Mouse (Mus musculus): Measurements from ENCODE around the gene Fkbp11. TPM values are rescaled to one million over a fixed set of nuclear protein-coding genes. Genes with fewer than 3 reads are reported as not detected.

Fkbp11 gene
- total RNA-seq, 2 experiments from 2014 or later = 0.66 to 1.3 TPM

DNA sequence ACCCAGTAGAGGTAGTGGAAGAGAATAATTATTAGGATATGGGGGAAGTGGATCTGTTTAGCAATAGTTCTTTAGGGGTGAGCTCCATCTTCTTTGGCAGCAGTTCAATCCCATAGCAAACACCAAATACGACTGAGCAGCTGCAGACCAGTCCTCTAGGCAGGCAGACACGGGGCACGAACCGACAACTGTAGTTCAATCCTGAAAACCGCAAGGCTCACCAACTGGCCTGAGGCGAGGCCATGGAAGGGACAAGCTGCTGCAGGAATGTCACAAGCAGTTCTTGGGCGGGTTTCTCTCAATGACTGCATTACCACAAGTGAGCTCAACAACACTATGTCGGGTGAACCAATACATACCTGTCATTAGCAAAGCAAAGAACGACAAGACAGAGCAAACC is 23.7 kb downstream of the Fkbp11 start:
- no peak for DNase-seq (ENCODE audit: low spot score in 2 of 2)
- H3K4me3 ChIP-seq = no peak overlapping the region
- TF ChIP-seq CTCF (conservative IDR thresholded peaks at IDR 0.05) = no peak
- H3K27ac ChIP-seq = no peak overlapping the region

DNA sequence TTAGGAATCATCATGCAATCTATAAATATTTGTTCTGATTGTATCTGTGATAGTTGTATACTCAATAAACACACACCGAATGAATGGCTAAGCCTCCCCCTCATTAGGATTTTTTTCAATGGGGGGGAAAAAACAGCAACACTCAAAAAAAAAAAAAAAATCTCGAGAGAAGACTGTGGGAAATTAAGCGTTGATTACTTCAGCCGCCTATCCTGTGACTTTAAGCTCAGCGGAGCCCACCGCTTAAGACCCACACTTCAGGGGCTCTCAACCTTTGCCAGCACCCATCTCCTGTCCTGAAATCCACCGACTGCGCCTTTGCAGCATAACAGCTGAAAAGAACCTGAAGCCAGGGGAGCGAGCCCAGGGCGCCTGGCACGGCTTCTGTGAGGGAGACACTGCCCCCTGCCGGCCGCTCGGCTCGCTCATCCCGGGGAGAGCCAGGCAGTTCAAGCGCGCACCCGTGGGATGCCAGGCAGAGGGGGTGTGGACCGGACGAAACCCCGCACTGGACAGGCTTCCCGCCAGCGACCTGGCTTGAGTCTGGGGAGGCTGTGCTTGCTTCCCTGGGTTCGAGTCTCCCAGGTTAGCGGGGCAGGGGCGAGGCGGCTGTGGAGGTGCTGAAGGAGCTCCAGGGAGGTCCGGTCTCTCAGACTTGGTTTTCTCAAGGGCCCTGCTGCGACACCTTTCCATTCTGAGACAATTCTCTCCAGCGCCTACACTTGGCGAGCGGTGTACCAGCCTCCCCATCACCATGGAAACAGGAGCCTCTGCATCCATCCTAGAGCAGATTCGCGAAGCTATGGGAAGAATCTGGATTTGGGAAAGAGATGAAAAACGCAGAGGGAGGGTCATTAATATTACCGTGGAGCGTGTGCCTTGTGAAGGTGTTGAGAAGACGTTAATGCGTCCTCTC is 28.6 kb downstream of the Fkbp11 start:
- peak; percentile 87 to 94 for DNase-seq (ENCODE audit: low spot score in 2 of 2)
- H3K27ac ChIP-seq = peak overlapping the region; percentile 81
- peak overlapping the region; percentile 55 for H3K4me3 ChIP-seq
- TF ChIP-seq CTCF (conservative IDR thresholded peaks at IDR 0.05) = peak; percentile 89

DNA sequence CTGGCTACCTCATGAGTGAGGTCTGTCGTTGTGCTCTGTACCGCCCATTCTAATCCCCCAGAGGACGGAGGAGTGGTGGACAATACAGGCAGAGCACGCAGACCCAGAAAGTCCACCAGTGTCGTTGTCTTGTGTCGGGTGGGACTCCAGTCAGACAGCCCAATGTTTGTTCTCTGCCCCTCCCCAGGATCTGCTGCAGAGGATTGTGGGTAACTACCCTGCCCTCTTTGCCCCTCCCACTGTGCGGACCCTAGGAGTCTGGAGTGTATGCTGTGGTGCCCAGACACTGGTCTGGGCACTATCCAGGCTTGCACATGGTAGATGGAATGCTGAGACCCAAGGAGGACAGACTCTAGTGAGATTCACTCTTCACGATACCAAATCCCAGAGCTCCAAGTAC is 31.8 kb downstream of the Fkbp11 start:
- Histone ChIP-seq H3K27ac (no peak overlapping the region), H3K4me3 (no peak overlapping the region)
- TF ChIP-seq CTCF (conservative IDR thresholded peaks at IDR 0.05) = no peak
- no peak for DNase-seq (ENCODE audit: low spot score in 2 of 2)

DNA sequence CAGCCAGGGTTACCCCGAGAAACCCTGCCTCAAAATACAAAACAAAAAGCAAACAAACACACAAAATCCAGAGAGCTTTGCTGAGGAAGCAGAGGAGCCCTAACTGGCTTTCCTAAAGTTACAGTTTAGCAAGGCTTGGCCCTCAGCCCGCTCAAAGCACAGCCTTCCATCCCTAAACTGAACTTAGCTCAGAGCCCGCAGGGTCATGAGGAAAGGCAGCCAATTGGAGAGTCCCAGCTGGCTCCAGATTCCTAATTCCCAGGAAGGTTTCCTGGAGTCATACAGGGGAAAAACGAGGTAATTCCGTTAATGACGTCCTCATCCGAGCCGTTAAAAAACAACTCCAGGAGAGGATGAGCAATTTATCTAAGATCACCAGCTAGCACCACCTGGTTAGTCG is 32.3 kb downstream of the Fkbp11 start:
- TF ChIP-seq CTCF (conservative IDR thresholded peaks at IDR 0.05) = no peak
- no peak overlapping the region for H3K27ac ChIP-seq
- H3K4me3 ChIP-seq = no peak overlapping the region
- no peak for DNase-seq (ENCODE audit: low spot score in 2 of 2)

DNA sequence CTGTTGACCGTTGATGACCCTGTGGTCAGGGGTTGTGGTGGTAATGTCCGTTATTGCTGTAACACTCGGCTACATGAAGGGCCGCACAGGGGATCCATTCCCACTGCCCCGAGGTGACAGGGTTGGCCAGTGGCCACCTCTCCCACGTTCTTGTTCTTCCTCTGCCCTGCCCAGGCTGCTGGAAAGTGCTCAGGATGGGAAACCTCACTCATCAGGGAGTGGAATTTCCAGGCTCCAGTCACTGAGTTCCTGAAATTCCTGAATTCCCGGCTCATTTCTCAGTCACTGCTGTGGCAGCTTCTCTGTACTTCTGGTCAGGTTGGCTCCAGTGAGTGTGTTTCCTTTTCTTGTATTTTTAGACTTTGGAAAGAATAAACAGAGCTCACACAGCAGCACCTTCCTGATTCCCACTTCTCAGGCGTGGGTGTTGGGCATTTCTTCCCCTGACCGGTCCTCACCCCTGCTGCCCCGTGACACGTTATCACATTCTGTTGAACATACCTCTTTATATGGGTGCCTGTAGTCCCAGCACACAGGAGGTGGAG is 35.8 kb downstream of the Fkbp11 start:
- TF ChIP-seq CTCF (conservative IDR thresholded peaks at IDR 0.05) = no peak
- DNase-seq (ENCODE audit: low spot score in 2 of 2) = no peak
- H3K4me3 ChIP-seq = no peak overlapping the region
- H3K27ac ChIP-seq = no peak overlapping the region

DNA sequence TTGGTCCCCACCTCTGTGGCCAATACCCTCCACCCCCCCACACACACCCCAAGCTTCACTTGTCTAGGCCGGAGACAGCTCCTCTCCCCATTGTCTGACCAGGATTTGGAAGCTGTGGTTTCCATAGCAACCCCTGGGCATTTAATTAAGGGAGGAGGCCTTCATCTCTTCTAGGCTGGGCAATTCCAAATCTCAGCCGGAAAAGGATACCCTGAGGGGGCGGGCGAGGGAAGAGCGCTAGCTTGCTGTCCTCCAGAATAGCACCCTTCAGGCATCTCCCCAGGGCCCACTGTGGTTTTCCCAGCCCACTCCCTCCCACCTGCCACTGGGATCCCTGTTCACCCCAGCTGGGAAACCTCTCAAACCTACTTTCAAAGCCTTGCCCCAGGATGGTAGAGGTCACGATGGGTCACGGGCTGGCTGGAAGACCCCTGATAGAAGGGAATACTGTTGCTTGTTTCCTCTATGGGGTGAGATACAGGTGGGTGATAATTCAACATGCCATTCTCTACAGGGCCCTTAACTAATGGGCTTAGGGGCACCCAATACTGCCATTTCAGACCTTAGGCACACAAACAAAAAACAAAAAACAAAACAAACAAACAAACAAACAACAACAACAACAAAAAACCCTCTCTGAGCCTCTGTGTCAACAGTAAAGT is 36.4 kb downstream of the Fkbp11 start:
- DNase-seq (ENCODE audit: low spot score in 2 of 2) = no peak
- H3K27ac ChIP-seq = no peak overlapping the region
- no peak for TF ChIP-seq CTCF (conservative IDR thresholded peaks at IDR 0.05)
- no peak overlapping the region for H3K4me3 ChIP-seq

DNA sequence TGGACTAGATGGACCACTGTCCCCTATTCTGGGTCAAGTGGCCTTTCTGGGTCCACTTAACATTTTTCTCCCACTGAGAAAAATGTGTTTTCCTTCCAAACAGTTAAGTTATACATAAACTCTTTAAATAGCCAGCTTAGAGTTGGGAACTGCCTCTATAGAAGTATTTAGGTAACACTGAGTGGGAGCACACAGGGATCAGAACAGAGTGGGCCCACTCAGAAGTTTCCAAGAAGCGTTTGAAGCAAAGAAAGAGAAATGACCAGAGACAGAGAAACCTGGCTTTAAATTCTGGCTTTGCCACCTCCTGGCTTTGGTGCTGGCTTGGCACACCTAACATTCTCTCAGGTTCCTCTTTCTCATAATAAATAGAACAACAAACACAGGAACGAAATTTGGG is 38.3 kb downstream of the Fkbp11 start:
- Histone ChIP-seq H3K27ac (no peak overlapping the region), H3K4me3 (no peak overlapping the region)
- no peak for DNase-seq (ENCODE audit: low spot score in 2 of 2)
- no peak for TF ChIP-seq CTCF (conservative IDR thresholded peaks at IDR 0.05)

DNA sequence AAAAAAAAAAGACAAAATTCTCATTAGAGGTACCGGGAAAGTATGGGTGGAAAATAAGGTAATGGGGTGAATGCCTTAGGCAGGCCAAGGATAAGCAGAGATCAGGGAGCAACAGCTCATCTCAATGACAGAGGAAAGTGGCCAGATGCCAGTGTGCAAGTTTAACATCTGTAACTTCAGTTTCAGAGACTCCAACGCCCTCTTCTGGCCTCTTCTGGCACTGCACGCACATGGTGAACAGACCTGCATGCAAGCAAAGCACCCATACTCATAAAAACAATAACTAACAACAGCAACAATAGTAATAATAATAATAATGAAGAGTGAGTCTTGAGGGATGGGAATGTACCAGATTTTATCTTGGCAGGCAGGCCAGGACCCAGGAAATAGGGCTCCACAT is 42.1 kb downstream of the Fkbp11 start:
- no peak for DNase-seq (ENCODE audit: low spot score in 2 of 2)
- no peak overlapping the region for H3K27ac ChIP-seq
- no peak overlapping the region for H3K4me3 ChIP-seq
- peak; percentile 42 for TF ChIP-seq CTCF (conservative IDR thresholded peaks at IDR 0.05)

DNA sequence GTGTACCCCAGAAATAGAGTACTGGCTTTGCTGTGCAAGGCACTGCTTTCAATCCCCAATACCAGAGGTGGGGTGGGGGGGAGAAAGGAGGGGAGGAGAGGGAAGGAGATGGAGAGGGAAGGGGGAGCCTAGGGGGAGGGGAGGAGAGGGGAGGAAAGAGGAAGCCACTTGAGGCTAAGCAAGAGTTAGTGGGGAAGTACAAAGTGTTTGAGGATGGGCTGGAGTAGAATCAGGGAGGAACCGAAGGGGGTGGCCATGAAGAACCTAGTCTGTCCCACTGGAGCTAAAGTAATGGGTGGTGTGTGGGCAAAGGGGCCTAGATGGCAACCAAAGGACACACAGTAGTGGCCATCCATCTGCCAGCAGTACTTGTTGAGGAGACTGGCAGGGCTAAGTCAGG is 44.3 kb downstream of the Fkbp11 start:
- no peak for TF ChIP-seq CTCF (conservative IDR thresholded peaks at IDR 0.05)
- Histone ChIP-seq H3K4me3 (no peak overlapping the region), H3K27ac (no peak overlapping the region)
- DNase-seq (ENCODE audit: low spot score in 2 of 2) = no peak

DNA sequence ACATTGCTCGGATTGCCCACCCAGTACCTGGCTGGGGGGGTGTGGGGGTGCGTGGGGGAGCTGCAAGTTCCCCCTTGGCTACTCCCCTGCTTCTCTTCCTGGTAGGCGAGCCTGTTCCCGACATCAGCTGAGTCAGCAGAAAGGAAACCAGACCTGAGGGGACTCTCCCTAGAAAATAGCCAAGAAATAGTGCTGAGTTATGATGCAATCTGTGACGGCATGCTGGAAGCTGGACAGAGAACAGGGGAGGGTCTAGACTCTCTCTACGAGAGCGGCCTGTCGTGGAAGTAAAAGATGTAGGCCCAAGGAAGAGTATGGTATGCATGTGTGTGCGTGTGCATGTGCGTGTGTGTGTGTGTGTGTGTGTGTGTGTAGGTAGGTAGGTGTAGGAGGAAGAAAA is 44.8 kb downstream of the Fkbp11 start:
- Histone ChIP-seq H3K27ac (no peak overlapping the region), H3K4me3 (no peak overlapping the region)
- no peak for TF ChIP-seq CTCF (conservative IDR thresholded peaks at IDR 0.05)
- DNase-seq (ENCODE audit: low spot score in 2 of 2) = no peak

DNA sequence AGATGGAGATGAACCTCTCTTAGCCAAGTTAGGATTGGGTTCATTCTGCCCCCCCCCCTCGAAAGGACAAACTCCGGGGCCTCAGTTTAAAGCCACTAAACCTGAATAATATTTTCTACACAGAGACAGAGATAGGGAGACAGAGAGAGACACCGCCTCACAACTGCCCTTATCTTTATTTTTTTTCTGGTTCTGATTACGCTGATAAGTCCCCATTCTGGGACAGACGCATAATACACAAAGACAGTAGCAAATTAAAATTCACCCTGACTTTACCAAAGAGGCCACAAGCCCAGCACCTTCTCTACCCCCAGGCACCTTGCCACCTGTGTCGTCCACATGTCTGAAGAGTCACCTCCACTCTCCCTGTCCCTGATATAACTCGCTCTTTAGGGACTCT is 46.4 kb downstream of the Fkbp11 start:
- Histone ChIP-seq H3K27ac (no peak overlapping the region), H3K4me3 (no peak overlapping the region)
- no peak for TF ChIP-seq CTCF (conservative IDR thresholded peaks at IDR 0.05)
- no peak for DNase-seq (ENCODE audit: low spot score in 2 of 2)

DNA sequence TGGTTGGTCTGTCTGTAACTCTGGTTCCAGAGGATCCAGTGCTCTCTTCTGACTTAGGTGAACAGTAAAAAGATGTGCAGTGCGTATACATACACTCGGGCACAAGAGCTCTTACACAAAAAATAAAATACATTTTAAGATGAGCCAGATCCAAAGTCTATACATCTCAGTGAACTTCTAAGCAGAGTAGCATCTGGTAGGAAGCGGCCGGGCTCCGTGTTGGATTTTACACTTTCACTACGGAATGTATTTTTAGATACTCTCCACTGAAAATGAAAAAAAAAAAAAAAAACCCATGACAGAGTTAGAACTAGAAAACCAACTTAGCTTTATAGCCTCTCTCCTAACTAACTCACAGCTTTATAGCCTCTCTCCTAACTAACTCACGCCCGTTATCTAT is 47.3 kb downstream of the Fkbp11 start:
- no peak overlapping the region for H3K4me3 ChIP-seq
- no peak for TF ChIP-seq CTCF (conservative IDR thresholded peaks at IDR 0.05)
- H3K27ac ChIP-seq = no peak overlapping the region
- no peak for DNase-seq (ENCODE audit: low spot score in 2 of 2)

DNA sequence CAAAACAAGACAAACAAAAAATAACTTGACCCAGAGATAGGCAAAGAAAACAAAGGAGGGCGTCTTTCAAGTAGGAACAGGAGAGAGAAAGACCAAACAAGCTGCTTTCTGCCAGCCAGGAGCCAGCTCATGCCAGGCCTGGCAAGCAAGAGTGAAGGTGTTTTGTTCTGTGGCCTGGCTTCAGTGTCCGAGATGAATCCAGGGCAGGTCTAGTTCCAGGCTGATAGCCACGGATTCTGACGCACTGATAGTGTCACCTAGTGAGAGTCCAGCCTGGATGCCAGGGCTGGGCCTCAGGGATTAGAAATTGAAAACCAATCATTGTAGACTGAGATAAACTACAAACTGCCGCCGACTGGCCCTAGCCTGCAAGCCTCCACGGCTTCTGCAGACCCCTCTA is 50.0 kb downstream of the Fkbp11 start:
- no peak for TF ChIP-seq CTCF (conservative IDR thresholded peaks at IDR 0.05)
- no peak for DNase-seq (ENCODE audit: low spot score in 2 of 2)
- no peak overlapping the region for H3K4me3 ChIP-seq
- H3K27ac ChIP-seq = no peak overlapping the region

Data from layer of hippocampus, adult 2 months (tissue).